Mouse (Mus musculus): ENCODE results near the gene Mapkbp1.

Gene Mapkbp1

DNA sequence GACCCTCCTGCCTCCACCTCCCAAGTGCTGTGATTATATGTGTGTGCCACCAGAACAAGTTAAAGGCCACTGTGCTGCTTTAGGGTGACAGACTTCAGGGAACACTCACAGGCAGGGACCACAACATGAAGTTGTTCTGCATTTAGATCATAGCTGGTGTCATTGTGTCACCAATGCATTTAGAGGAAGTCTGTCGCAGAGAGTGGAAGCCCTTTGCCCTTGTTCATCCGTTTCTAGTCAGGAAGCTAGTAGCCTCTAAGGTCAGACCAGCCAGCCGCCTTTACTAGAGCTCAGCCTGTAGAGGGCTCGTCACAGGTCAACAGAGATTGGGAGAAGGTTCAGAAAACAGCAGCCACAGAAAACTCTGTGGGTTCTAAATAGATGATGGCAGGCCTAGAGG is 36.2 kb downstream of the Mapkbp1 start:
- DNase-seq (ENCODE audit: low spot score): no peak

DNA sequence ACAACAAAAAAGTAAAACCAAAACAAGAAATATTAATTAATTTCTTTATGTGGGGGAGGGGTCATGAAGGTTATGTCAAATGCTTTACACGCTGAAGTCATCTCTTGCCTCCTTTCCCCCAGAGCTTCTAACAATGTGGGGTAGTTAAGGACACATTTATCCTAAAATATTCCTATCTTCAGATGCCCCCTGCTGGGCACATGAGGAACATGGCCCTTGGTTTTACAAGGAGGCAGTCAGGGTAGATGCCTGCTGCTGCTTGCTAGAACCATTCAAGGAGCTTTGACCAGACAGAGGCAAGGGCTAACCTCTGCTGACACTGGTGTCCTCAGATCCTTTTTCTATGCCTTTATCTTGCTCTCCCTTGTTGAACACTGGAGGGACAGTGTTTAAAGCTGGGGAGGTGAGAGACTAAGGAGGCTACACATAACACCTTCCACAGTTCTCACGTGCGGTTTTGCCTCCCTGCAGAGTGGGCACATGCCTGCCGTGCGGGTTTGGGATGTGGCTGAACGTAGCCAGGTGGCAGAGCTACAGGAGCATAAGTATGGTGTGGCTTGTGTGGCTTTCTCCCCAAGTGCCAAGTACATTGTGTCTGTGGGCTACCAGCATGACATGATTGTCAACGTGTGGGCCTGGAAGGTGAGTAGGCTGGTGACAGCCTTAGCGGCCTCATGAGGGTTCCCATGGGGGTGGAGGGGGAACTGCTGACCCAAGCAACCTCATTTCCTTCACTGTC is 39.1 kb downstream of the Mapkbp1 start:
- peak; percentile 69 for DNase-seq (ENCODE audit: low spot score)

DNA sequence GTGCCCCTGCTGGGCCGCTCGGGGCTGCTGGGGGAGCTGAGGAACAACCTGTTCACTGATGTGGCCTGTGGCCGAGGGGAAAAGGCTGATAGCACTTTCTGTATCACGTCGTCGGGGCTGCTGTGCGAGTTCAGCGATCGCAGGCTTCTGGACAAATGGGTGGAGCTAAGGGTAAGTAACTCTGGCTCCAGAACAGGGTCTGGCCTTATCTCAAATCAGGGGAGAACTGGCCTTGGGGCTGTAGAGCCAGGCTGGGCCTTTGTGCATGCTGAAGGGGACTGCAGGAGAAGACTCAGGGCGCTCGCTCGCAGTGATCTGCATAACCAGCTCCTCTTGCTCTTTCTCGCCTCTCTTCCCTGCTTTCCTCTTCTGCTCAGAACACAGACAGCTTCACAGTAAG is 40.4 kb downstream of the Mapkbp1 start:
- no peak for DNase-seq (ENCODE audit: low spot score)

DNA sequence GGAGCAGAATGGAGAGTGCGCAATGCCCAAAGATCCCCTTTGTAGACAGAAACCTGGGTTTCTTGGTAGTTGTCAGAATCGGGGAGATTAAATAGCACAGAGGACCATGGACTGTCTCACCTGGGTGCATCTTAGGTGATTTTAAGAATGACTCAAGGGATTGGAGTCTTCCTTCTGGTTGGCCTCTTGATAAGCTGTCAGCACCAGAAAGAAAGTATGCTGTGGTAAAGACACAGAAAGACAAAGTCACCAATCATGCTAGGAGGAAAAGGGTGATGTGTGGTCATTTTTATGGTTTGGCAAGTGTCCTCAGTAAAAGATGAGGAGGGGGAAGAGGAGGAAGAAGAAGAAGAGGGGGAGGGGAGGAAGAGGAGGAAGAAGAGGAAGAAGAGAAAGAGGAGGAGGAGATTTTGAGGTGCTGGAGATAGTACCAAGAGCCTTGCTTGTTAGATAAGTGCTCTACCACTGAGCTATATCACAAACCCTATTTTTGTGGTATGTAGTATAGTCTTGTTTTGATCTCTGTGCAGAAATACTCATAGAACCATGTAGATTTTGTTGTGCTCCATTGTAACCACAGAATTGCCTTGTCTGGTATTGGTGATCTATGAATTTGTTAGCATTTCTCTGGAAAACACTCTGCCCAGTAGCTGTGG is 41.5 kb downstream of the Mapkbp1 start:
- DNase-seq (ENCODE audit: low spot score): no peak

DNA sequence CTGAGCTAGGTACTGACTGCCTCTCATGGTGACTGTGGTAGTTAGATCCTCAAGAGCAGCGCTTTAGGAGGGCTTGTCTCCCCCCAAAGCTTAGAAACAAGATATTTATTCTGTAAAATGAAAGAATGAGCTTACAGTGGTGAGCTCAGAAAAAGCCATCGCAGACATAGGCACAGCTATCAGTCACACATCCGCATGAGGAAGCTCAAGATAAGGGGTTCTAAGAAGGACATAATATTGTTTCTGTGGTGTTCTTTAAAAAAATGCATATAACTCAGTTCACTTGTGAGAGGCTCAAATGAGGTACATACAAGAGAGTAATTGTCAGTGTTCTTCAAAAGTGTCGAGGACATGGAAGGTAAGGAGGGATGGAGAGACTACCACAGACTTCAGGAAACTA is 43.4 kb downstream of the Mapkbp1 start:
- DNase-seq (ENCODE audit: low spot score): no peak

DNA sequence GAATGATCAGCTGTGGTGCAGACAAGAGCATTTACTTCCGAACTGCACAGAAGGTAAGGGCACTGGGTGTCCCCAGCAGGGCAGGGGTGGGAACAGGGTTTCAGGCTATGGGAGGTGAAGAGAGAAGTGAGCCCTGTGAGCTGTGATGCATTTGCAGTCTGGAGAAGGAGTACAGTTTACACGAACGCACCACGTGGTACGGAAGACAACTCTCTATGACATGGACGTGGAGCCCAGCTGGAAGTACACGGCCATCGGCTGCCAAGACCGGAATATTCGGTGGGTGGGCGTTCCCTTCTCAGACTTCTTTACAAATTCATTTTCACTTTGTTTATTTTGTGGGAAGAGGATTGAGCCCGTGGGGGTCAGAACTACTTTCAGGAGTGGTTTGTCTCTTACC is 45.1 kb downstream of the Mapkbp1 start:
- DNase-seq (ENCODE audit: low spot score): no peak

DNA sequence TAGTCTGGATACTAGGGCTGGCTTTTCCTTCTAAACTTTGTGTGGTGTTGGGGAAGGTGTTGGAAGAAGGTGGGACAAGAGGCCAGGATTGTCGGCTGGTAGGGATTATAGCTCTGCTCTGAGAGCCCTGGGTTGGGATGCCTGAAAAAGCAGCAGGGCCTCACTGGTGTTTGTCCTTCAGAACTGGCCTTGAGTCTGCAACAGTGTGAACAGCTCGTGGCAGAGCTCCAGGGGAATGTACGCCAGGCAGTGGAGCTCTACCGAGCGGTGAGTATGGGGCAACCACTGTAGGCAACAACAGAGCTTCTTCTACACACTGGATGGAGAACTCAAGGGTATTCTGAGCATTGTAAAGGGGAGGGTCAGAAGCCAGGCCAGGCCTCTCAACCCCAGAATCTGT is 51.8 kb downstream of the Mapkbp1 start:
- DNase-seq (ENCODE audit: low spot score): no peak

DNA sequence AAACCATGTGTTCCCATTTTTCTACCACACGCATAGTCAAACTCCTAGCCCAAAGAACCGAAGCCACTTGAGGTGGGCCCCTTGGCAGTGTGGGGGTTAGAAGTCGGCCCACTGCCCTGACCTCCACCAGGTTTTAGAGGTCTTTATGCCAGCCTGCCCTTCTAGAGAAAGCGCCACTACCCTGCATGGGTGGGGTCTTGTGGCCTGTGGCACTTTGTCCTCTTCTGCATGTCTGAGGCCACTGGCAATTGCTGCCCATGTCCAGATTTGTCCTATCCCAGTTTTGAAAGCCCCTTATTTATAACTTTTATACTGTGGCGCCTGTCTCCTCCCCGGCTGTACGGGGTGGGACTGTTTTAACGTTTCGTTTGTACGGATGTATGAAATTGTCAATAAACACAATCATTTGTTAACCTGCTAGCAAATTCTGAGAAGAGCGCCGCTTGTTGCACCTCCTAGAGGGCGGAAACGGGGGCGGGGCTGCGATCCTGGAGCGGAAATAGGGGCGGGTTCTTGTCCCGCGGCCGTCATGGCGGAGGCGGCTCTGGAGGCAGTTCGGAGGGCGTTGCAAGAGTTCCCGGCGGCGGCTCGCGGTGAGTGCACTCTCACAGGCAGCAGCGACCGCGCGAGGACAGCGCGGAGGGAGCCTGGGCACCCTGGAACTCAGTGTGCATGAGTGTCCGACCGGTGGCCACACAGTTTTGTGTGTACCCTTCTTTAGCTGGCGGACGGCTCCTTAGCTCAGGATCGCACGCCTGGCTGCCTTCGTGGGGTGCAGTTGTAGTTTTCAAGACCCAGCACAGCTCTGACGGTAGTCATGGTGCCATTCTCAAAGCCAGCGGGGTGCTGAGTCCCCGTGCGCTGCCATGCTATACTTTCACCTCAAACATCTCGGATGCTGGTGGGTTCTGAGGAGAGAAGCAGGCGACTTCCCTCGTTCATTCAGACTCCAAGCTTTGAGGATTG is 54.8 kb downstream of the Mapkbp1 start, which contains the start of the genes Jmjd7 and Gm28042:
Jmjd7 (plus strand) TSS at position 500 of the 966 bp plus-strand sequence.
Gm28042 (plus strand) TSS at position 510 of the 966 bp plus-strand sequence.
- peak; percentile 89 for DNase-seq (ENCODE audit: low spot score)

DNA sequence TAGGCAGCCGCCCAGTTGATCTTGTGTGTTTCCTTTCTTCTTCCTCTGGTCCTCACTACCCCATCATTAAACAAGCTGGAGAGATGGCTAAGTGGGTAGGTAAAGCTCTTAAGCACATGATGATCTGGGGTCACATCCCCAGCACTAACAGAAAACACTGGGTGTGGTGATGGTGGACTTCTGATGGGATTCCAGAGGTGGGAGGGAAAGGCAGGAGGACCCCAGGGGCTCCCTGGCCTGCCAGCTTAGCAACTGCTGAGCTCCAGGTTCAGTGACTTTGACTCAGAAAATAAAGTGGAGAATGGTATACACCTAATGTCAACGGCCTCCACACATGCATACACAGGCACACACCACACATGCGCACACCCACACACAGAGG is 55.4 kb downstream of the Mapkbp1 start:
- DNase-seq (ENCODE audit: low spot score): no peak

DNA sequence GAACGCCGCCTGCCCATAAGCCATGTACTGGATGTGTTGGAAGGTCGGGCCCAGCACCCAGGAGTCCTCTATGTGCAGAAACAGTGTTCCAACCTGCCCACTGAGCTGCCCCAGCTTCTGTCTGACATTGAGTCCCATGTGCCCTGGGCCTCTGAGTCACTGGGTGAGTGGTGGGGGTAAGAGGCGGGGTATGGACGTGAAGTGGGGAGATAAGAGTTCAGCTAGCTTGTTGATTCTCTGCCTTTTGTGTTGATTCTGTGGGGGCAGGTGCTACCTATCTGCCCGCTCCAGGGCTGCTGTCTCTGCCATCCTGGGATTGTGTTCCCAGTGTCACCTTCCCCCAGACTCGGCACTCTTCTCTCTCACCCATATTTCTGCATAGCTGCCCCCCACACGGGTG is 57.9 kb downstream of the Mapkbp1 start:
- DNase-seq (ENCODE audit: low spot score): no peak

DNA sequence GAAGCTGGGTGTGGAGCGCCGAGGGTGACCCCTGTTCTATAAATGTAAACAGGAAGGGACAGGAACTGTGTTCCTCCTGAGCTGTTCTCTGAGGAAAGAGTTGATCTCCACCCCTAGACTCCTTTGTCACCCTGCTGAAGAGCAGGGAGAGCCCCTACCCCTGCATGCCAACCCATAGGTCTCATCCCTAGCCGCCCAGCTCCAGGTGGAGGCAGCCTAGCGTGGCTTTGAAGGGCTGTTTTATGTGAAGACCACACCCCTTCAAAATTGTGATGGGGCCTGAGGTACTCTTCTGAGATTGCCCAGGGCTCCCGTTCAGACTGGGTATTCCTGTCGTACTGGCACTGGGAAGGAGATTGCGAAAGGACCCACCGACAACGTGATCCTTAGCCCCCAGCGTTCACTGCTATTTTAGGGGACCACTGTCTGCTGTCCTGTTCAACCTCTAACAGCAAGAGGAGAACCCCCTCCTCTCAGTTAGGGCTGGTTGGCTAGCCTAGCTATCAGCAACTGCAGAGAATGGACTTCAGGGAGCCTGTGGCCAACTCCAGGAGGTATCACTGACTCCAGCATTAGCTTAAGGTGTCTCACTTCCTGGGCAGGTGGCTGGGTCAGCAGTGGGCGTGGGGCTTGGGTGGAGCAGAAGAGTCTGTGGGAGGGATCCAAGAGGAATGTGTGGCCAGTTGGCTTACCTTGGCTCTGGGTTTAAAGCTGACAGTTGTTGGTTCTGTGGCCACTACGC is 60.4 kb downstream of the Mapkbp1 start, which contains the start of gene Pla2g4b:
Pla2g4b (plus strand) TSS at position 692 of the 742 bp plus-strand sequence.
- DNase-seq (ENCODE audit: low spot score): no peak

DNA sequence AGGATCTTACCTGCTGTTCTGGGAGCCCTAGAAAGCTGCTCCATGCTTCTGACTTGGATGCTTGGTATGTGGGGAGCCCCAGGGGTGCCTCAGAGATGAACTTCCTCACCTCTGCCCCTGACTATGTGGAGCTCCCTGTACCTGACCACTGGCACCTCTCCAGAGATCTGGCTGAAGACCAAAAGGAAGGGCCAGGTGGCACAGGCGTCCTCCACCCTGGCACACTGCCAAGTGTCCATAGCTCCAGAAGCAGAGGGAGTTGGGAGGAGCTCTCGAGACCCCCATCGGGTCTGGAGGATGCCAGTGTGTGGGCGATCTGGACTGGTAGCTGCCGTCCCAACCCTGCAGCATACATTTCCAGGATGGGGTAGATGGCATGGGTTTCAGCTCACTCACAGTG is 61.2 kb downstream of the Mapkbp1 start:
- no peak for DNase-seq (ENCODE audit: low spot score)

DNA sequence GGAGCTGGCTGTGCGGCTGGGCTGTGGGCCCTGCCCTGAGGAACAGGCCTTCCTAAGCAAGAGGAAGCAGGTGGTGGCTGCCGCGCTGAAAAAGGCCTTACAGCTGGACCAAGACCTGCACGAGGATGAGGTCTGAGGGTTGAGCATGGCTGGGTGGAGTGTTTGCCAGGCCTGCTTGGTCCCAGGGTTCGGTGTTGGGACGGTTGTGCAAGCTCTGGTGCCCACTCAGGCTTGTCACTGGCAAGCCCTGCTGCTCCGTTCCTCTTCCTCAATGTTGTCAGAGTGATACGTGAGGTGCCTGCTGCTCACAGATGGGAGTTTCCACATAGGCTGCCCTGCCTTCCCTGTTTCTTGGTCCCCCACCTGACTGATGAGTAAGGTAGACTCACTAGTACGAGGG is 65.2 kb downstream of the Mapkbp1 start:
- no peak for DNase-seq (ENCODE audit: low spot score)

DNA sequence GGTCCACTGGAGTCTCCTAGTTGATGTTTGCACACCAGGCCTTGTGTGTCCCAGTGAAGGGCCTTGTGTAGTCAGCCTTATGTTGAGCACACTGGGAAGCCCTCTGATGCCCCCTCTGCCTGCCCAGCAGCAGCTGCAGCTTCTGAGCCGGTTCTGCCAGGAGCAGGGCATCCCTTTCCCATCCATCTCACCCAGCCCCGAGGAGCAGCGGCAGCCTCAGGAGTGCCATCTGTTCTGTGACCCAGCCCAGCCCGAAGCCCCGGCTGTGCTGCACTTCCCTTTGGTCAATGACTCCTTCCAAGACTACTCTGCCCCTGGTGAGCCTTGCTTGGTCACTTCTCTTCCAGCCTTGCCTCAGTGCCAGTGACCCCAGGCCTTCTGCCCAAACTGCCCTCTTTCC is 68.5 kb downstream of the Mapkbp1 start:
- DNase-seq (ENCODE audit: low spot score): no peak

DNA sequence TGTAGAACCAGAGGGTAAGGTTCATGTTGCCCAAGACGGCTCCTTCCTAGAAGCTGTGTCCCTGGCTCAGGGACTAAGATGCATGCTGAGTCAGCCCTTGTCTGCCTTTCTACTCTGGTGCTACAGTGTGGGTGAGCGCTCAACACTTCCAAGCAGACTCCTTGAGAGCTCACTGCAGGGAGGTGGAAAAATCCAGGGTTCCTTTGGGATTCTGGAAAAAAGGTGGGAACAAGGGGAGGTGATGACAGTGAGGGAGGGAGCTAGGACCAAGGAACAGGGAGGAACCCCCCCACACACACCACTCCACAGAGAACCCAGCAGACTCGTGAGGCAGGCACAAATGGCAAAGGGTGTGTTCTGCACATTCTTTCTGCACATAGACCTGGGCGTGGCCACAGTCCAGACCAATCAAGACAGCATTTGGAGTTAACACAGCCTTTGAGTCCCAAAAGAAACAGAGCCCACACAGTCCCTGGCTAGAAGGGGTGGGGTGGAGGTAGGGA is 71.7 kb downstream of the Mapkbp1 start:
- no peak for DNase-seq (ENCODE audit: low spot score)

DNA sequence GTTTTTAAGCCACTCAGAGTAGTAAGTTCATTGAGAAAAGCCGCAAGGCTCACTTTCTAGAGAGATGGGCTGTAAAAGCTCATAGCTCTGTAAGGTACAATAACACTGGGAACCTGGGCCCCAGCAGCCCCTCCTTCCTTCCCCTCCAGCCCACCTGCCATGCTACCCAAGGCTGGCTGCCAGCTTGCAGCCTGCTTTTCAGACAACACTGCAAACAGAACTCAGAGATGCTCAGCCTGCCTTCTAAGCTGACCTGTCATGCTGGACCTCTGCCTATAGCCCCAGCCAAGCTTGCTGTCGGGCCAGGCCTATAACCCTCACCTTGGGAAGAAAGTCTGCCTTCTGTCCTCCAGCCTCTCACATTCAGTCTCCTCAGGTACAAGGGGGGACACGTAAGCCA is 72.2 kb downstream of the Mapkbp1 start:
- no peak for DNase-seq (ENCODE audit: low spot score)

DNA sequence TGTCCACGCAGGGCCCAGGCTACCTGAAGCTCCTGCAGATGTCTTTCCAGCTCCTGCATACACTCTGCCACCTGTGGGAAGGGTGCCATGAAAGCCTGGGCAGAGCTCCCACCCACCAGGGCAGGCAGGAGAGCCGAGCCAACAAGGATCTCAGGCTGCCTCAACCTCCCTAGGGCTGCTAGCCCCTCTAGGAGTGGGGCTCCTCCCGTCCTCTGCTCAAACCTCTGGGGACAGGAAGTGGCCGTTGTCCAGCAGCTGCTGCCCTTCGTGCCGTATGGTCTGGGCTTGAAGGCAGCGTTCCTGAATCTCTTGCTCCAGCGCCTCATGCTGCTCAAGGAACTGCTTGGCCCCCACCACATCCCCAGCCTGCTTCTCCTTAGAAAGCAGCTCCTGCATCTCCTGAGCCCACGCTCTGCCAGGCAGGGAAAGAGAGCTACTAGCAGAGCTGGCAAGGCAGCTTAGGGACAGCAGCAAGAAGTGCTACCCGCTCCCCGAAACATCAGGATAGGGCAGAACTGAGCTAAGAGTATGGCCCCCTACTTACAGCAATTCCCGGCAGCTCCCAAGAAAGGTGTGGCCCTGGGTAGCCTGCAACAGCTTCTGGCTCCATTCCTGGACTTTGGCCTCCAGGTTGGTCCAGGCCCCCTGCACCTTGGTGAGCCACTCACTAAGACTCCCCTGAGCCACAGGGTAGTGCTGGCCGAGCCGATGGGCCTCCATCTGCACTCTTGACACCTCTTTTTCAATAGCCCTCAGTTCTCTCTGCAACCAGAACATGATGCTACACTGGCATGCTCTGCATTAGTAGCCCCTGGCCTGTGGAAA is 74.2 kb downstream of the Mapkbp1 start:
- no peak for DNase-seq (ENCODE audit: low spot score)

DNA sequence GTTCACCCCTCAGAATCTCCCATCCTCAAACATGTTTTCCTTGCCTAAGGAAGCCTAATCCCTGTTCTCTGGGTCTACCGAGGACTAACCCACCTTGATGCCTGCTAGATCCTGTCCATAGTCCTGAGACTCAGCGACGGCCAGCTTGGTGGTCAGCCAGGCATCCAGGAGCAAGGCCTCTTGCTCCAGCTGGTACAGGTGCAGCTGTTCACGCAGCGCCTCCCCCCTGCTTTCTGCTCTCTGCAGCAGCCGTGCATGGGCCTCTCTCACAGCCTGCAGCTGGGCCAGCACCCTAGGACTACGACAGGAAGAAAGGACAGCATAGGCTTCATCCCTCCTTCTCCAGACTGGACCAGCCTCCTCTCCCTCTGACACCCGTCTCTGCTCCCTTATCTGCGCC is 75.7 kb downstream of the Mapkbp1 start:
- DNase-seq (ENCODE audit: low spot score): no peak

DNA sequence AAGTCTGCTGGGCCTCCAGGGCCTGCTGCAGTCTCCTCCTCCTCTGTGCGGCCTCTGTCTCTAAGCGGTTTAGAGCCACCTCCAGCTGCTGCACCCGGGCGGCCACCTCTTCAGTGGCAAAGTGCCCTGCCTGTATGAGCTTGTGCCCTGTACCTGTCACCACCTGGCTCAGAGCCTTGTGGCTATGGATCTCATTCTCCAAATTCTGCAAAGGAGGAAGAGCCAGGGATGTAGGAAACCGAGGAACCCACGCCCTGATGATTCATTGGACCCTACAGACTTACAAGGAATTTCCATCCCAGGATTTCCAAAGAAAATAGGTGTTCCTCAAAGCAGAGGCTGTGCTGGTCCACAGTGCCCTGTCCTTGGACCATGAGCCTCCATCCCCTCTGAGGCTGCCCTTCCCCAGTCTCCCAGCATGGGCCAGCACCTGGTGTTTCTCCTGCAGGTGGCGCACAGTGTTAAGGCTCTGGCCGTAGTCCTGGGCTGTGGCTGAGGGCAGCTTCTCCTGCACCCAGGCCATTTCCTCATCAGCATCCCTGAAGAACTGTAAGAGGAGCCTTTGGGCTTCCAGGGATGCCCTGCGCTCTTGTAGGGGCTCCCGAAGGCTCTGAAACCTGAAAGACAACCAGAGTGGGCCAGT is 77.3 kb downstream of the Mapkbp1 start:
- DNase-seq (ENCODE audit: low spot score): peak; percentile 56

DNA sequence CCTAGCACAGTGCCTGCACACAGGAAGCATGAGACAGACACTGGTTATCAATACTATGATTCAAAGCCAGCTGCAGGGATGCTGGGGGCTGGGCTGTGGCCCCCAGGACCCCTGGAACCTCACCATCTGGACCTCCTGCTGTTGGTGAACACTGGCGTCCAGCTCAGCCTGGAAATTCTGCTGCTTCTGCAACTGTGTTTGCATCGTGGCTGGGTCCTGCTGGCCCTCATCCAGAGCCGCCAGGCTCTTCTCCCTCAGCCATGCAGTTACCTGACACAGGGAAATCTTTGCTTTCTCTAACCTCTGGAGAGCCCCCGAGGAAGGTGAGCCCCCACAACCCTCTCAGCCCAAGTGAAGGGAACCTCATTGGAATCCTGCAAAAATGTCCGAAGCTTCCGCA is 78.9 kb downstream of the Mapkbp1 start:
- no peak for DNase-seq (ENCODE audit: low spot score)
